Mouse (Mus musculus): ENCODE results near the gene Lbhd2. TPM values are rescaled to one million over a fixed set of nuclear protein-coding genes. Genes with fewer than 3 reads are reported as not detected.

The Lbhd2 gene
- polyA plus RNA-seq, 1 experiment from 2014 or later, result not detected

- no peak for TF ChIP-seq CTCF (IDR thresholded peaks at IDR 0.05)
- H3K27me3 ChIP-seq, result no peaks in the 10 kb centered on the region
- no peak for ATAC-seq
These were observed 34.2 kb downstream of the Lbhd2 start for GRCm38 (mm10) chr12:111440701-111441373.

GRCm38 (mm10) chr12:111441523-111441922 is 34.9 kb downstream of the Lbhd2 start:
- in situ Hi-C loops (cut with MboI; ENCODE audit: low pct_unique_long_range_greater_than_20kb), result no loop called here
- TF ChIP-seq CTCF (IDR thresholded peaks at IDR 0.05), result no peak
- DNase-seq (ENCODE audit: low read depth, low spot score) (no peak), ATAC-seq (no peak)
- no peaks in the 10 kb centered on the region for H3K27me3 ChIP-seq
- ChIA-PET POLR2A (interaction anchor here (0.6 to 1.3 kb wide), 2 partner anchors 7 to 13 kb away, joined by 3 to 4 read pairs; no protein-coding TSS in a partner anchor), CTCF (no interaction called here)

More at GRCm38 (mm10) chr12:111440701-111441373, 34.2 kb downstream of the Lbhd2 start:
- no peak for DNase-seq (ENCODE audit: low read depth, low spot score)
- CTCF ChIA-PET, result no interaction called here
- in situ Hi-C loops (cut with MboI; ENCODE audit: low pct_unique_long_range_greater_than_20kb), result no loop called here
- POLR2A ChIA-PET, result no interaction called here

GRCm38 (mm10) chr12:111442309-111443010 is 35.9 kb downstream of the Lbhd2 start, which contains the start of gene Tnfaip2:
Tnfaip2 (plus strand) TSS chr12:111442469.
- ATAC-seq (no peak), DNase-seq (ENCODE audit: low read depth, low spot score) (no peak)
- CTCF ChIA-PET, result no interaction called here
- no peaks in the 10 kb centered on the region for H3K27me3 ChIP-seq
- in situ Hi-C loops (cut with MboI; ENCODE audit: low pct_unique_long_range_greater_than_20kb), result no loop called here
- POLR2A ChIA-PET, result interaction anchor here (0.6 to 1.7 kb wide), 3 partner anchors 8 to 14 kb away, joined by 3 to 5 read pairs (median 4); no protein-coding TSS in a partner anchor
- no peak for TF ChIP-seq CTCF (IDR thresholded peaks at IDR 0.05)

- H3K27me3 ChIP-seq, result no peaks in the 10 kb centered on the region
- ChIA-PET CTCF (interaction anchor here (1.3 to 1.9 kb wide), 3 partner anchors 15 to 20 kb away, joined by 4 to 5 read pairs (median 4); no protein-coding TSS in a partner anchor), POLR2A (interaction anchor here (0.7 to 2.1 kb wide), 3 partner anchors 13 to 16 kb away, joined by 3 to 7 read pairs (median 5); no protein-coding TSS in a partner anchor)
- in situ Hi-C loops (cut with MboI; ENCODE audit: low pct_unique_long_range_greater_than_20kb), result no loop called here
- ATAC-seq (no peak), DNase-seq (ENCODE audit: low read depth, low spot score) (no peak)
- TF ChIP-seq CTCF (IDR thresholded peaks at IDR 0.05), result no peak
These were observed 36.6 kb downstream of the Lbhd2 start for GRCm38 (mm10) chr12:111443011-111443870.

GRCm38 (mm10) chr12:111443921-111444831 is 37.6 kb downstream of the Lbhd2 start:
- CTCF ChIA-PET, result interaction anchor here (1.3 to 1.9 kb wide), 3 partner anchors 14 to 19 kb away, joined by 4 to 5 read pairs (median 4); no protein-coding TSS in a partner anchor
- TF ChIP-seq CTCF (IDR thresholded peaks at IDR 0.05), result no peak
- ATAC-seq (no peak), DNase-seq (ENCODE audit: low read depth, low spot score) (no peak)
- in situ Hi-C loops (cut with MboI; ENCODE audit: low pct_unique_long_range_greater_than_20kb), result no loop called here
- POLR2A ChIA-PET, result interaction anchor here (0.7 to 2.1 kb wide), 3 partner anchors 12 to 17 kb away, joined by 3 to 7 read pairs (median 5); no protein-coding TSS in a partner anchor
- no peaks in the 10 kb centered on the region for H3K27me3 ChIP-seq

- no peak for DNase-seq (ENCODE audit: low read depth, low spot score)
- ATAC-seq, result no peak
- ChIA-PET CTCF (interaction anchor here (1.0 to 1.9 kb wide), 2 partner anchors 8 to 20 kb away, joined by 3 to 5 read pairs; no protein-coding TSS in a partner anchor), POLR2A (interaction anchor here (2.1 to 5.5 kb wide), 2 partner anchors 13 to 16 kb away, joined by 7 to 35 read pairs; no protein-coding TSS in a partner anchor)
- TF ChIP-seq CTCF (IDR thresholded peaks at IDR 0.05), result no peak
- in situ Hi-C loops (cut with MboI; ENCODE audit: low pct_unique_long_range_greater_than_20kb), result no loop called here
- H3K27me3 ChIP-seq, result no peaks in the 10 kb centered on the region
These were observed 38.7 kb downstream of the Lbhd2 start for GRCm38 (mm10) chr12:111445161-111445889.

GRCm38 (mm10) chr12:111445890-111446613 is 39.4 kb downstream of the Lbhd2 start:
- DNase-seq (ENCODE audit: low read depth, low spot score), result no peak
- POLR2A ChIA-PET, result interaction anchor here (5.5 kb wide), 1 partner anchor 17 kb away, joined by 35 read pairs; no protein-coding TSS in a partner anchor
- no peak for ATAC-seq

GRCm38 (mm10) chr12:111446745-111447144 is 40.1 kb downstream of the Lbhd2 start:
- TF ChIP-seq CTCF (IDR thresholded peaks at IDR 0.05), result no peak
- in situ Hi-C loops (cut with MboI; ENCODE audit: low pct_unique_long_range_greater_than_20kb), result no loop called here
- DNase-seq (ENCODE audit: low read depth, low spot score) (no peak), ATAC-seq (no peak)
- POLR2A ChIA-PET, result interaction anchor here (5.5 kb wide), 1 partner anchor 17 kb away, joined by 35 read pairs; no protein-coding TSS in a partner anchor
- CTCF ChIA-PET, result interaction anchor here (1.4 to 2.7 kb wide), 3 partner anchors 8 to 21 kb away, joined by 5 to 12 read pairs (median 6); no protein-coding TSS in a partner anchor
- no peaks in the 10 kb centered on the region for H3K27me3 ChIP-seq

More at GRCm38 (mm10) chr12:111445890-111446613, 39.4 kb downstream of the Lbhd2 start:
- H3K27me3 ChIP-seq, result no peaks in the 10 kb centered on the region
- CTCF ChIA-PET, result interaction anchor here (1.0 to 2.0 kb wide), 2 partner anchors 8 to 13 kb away, joined by 3 to 6 read pairs; no protein-coding TSS in a partner anchor
- no peak for TF ChIP-seq CTCF (IDR thresholded peaks at IDR 0.05)
- in situ Hi-C loops (cut with MboI; ENCODE audit: low pct_unique_long_range_greater_than_20kb), result no loop called here
